Mouse (Mus musculus): Measurements from ENCODE around the gene Borcs8. TPM values are rescaled to one million over a fixed set of nuclear protein-coding genes. Genes with fewer than 3 reads are reported as not detected.

Gene Borcs8
- polyA plus RNA-seq, 1 experiment: 2.9 TPM

DNA sequence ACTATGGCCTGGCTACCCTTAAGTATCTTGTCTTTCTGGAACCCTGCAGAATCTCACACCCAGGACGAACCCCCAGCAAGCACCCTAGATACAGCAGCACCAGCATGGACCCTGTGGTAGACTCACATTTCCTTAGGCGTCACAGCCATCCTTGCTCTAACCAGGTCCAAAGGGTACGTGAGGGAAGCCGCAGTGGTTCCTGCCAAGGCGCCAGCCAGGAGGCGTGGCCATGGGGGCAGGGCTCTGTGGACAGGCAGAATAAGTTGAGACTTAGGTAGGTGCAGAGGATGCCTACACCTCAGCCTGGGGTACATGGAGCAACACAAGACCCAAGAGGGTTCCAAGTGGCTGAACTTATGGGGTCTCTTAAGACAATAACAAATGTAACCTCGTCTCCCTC, 49.4 kb downstream of the Borcs8 start:
- TF ChIP-seq TAL1 (IDR thresholded peaks at IDR 0.05; ENCODE audit: low read length) (no peak), GATA1 (IDR thresholded peaks at IDR 0.05; ENCODE audit: low read length) (no peak)
- Histone ChIP-seq H3K27me3 (ENCODE audit: control insufficient read depth) (no peaks in the 10 kb centered on the region), H3K36me3 (ENCODE audit: control insufficient read depth) (peaks cover 95% of the 10 kb centered on the region)

DNA sequence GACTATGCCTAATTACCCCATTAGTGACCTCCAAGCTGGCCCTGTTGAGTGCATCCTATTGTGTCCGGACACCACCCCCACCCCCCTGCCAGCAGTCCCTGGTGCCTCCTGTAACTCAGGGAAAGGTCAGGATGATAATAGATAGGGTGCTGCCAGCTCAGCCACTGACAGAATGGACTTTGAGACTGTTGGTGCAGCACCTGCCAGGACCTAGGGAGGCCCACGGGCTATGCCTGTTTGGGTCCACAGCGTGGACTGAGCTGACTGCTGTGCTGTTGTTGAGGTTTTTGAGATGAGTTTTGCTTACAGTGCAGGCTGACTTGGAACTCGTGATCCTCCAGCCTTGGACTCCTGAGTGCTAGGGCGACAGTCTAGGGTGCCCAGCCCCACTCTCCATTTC, 53.9 kb downstream of the Borcs8 start:
- H3K9me3 ChIP-seq (ENCODE audit: control insufficient read depth, low read length): no peaks in the 10 kb centered on the region

More for the DNA sequence above, 49.4 kb downstream of the Borcs8 start:
- peaks cover 16% of the 10 kb centered on the region for H3K4me1 ChIP-seq (ENCODE audit: control insufficient read depth)
- no peak overlapping the region for H3K4me3 ChIP-seq (replicated peaks)
- H3K9me3 ChIP-seq (ENCODE audit: control insufficient read depth, low read length): no peaks in the 10 kb centered on the region

DNA sequence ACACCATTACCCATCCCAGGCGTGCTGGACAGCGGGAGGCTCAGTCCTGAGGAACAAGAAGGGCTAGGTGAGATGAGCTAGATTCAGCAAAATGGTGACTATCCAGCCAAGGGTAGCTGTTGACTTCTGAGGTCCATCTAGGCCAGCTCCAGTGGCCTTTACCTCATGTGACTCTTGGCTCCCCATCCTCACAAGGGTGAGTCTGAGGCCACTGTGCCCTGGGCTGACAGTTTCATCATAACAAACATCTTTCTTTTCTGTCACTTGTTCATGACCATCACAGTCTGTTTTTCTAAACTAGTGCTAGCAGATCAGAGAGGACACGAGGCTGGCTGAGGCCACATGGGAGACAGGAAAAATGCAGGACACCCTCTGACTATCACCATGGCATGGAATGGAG, 54.9 kb downstream of the Borcs8 start:
- peaks cover 88% of the 10 kb centered on the region for H3K36me3 ChIP-seq (ENCODE audit: control insufficient read depth)
- TF ChIP-seq GATA1 (IDR thresholded peaks at IDR 0.05; ENCODE audit: low read length) (no peak), TAL1 (IDR thresholded peaks at IDR 0.05; ENCODE audit: low read length) (no peak)
- no peak overlapping the region for H3K4me3 ChIP-seq (replicated peaks)
- H3K4me1 ChIP-seq (ENCODE audit: control insufficient read depth): peaks cover 34% of the 10 kb centered on the region
- H3K27me3 ChIP-seq (ENCODE audit: control insufficient read depth): no peaks in the 10 kb centered on the region
- no peaks in the 10 kb centered on the region for H3K9me3 ChIP-seq (ENCODE audit: control insufficient read depth, low read length)

More for the DNA sequence above, 53.9 kb downstream of the Borcs8 start:
- Histone ChIP-seq H3K27me3 (ENCODE audit: control insufficient read depth) (no peaks in the 10 kb centered on the region), H3K4me1 (ENCODE audit: control insufficient read depth) (peaks cover 29% of the 10 kb centered on the region), H3K4me3 (replicated peaks) (no peak overlapping the region), H3K36me3 (ENCODE audit: control insufficient read depth) (peaks cover 91% of the 10 kb centered on the region)
- TF ChIP-seq GATA1 (IDR thresholded peaks at IDR 0.05; ENCODE audit: low read length) (no peak), TAL1 (IDR thresholded peaks at IDR 0.05; ENCODE audit: low read length) (no peak)

DNA sequence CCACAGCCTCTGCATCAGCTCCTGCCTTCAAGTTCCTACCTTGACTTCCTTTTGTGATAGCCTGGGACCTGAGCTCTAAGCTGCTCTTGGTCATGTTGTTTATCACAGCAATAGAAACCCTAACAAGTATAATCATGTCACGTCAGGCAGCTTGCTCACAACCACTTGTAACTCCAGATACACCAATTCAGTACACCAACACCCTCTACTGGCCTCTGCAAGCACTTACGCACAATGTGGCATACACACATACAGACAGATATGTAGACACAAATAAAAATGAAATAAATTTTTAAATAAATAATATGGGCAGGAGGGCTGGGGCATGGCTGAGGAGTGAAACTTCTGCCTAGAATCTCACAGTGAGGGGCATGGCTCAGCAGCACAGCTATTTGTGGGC, 56.5 kb downstream of the Borcs8 start:
- Histone ChIP-seq H3K36me3 (ENCODE audit: control insufficient read depth) (peaks cover 86% of the 10 kb centered on the region), H3K4me1 (ENCODE audit: control insufficient read depth) (peaks cover 47% of the 10 kb centered on the region), H3K4me3 (replicated peaks) (no peak overlapping the region), H3K27me3 (ENCODE audit: control insufficient read depth) (no peaks in the 10 kb centered on the region), H3K9me3 (ENCODE audit: control insufficient read depth, low read length) (no peaks in the 10 kb centered on the region)
- TF ChIP-seq TAL1 (IDR thresholded peaks at IDR 0.05; ENCODE audit: low read length) (no peak), GATA1 (IDR thresholded peaks at IDR 0.05; ENCODE audit: low read length) (no peak)

Other genes starting within 250 kb of the Borcs8 start
- gene Tssk6, start 237.3 kb upstream of the Borcs8 start, polyA plus RNA-seq (2012): 0.10 and 0.18 TPM in 2 replicates
- 18.1 and 19.7 TPM in 2 replicates for gene Ndufa13, start 236.9 kb upstream of the Borcs8 start, polyA plus RNA-seq (2012)
- 0.17 and 0.58 TPM in 2 replicates for gene Yjefn3, start 236.8 kb upstream of the Borcs8 start, polyA plus RNA-seq (2012)
- gene Gatad2a, start 143.1 kb upstream of the Borcs8 start, polyA plus RNA-seq (2012): 5.9 and 8.1 TPM in 2 replicates
- gene Mau2, start 96.8 kb upstream of the Borcs8 start, polyA plus RNA-seq (2012): 1.5 TPM in 2 replicates
- gene Sugp1, start 96.7 kb upstream of the Borcs8 start, polyA plus RNA-seq (2012): 4.0 TPM in 2 replicates
- gene Tm6sf2, start 66.6 kb upstream of the Borcs8 start, polyA plus RNA-seq (2012): 0.03 TPM in 1 of 2 replicates, not detected in the other
- gene Hapln4, start 56.0 kb upstream of the Borcs8 start, polyA plus RNA-seq (2012): not detected in 2 replicates
- gene Ncan, start 18.6 kb upstream of the Borcs8 start, polyA plus RNA-seq (2012): not detected in 2 replicates
- 0.21 and 0.41 TPM in 2 replicates for gene Nr2c2ap, start 8.2 kb upstream of the Borcs8 start, polyA plus RNA-seq (2012)
- 1.8 and 2.5 TPM in 2 replicates for gene Rfxank, start 345 bp upstream of the Borcs8 start, polyA plus RNA-seq (2012)
- gene Mef2b, start 212 bp downstream of the Borcs8 start, polyA plus RNA-seq (2012): 0.14 and 0.29 TPM in 2 replicates
- gene Tmem161a, start 32.9 kb downstream of the Borcs8 start, polyA plus RNA-seq (2012): 9.0 and 11.2 TPM in 2 replicates
- gene Slc25a42, start 72.8 kb downstream of the Borcs8 start, polyA plus RNA-seq (2012): 2.6 and 2.9 TPM in 2 replicates
- gene Sugp2, start 94.7 kb downstream of the Borcs8 start, polyA plus RNA-seq (2012): 1.5 and 2.7 TPM in 2 replicates
- 1.6 and 2.2 TPM in 2 replicates for gene Armc6, start 95.0 kb downstream of the Borcs8 start, polyA plus RNA-seq (2012)
- gene Homer3, start 143.3 kb downstream of the Borcs8 start, polyA plus RNA-seq (2012): 0.24 and 0.26 TPM in 2 replicates
- gene Ddx49, start 163.0 kb downstream of the Borcs8 start, polyA plus RNA-seq (2012): 2.8 and 3.8 TPM in 2 replicates
- 32.6 and 34.2 TPM in 2 replicates for gene Cope, start 163.0 kb downstream of the Borcs8 start, polyA plus RNA-seq (2012)
- gene Cers1, start 176.3 kb downstream of the Borcs8 start, polyA plus RNA-seq (2012): 0.06 TPM in 1 of 2 replicates, not detected in the other
- gene Gdf1, start 190.3 kb downstream of the Borcs8 start, polyA plus RNA-seq (2012): 0.10 and 0.13 TPM in 2 replicates
- 18.7 and 18.9 TPM in 2 replicates for gene Upf1, start 213.8 kb downstream of the Borcs8 start, polyA plus RNA-seq (2012)
- gene Comp, start 234.1 kb downstream of the Borcs8 start, polyA plus RNA-seq (2012): not detected in 2 replicates